In genomic region chr14:62673646-62674045, GRCm38 (mm10) we compare ENCODE assay signal across 31 mouse cellular contexts. TPM values are rescaled to one million over a fixed set of nuclear protein-coding genes. Genes with fewer than 3 reads are reported as not detected.
A peak's percentile ranks its signal among the peaks of the same experiment; 100 is the strongest.
DNase-seq lines count a peak whose midpoint lies in the region; ATAC-seq and TF ChIP-seq lines count a peak whose summit lies in the region.
"Had no signal": no experiment of that assay in that cellular context is flagged by ENCODE, and none has a peak within 500 bp of the region (broad histone marks: within the 10 kb centered on the region; RNA-seq: fewer than 3 reads in every experiment).

No protein-coding gene starts in this region.

- H3K4me3 ChIP-seq in gastrocnemius, adult 2 months = no peak overlapping the region
- H3K4me3 ChIP-seq in layer of hippocampus, adult 2 months = no peak overlapping the region
- H3K4me3 ChIP-seq in intestine, postnatal 0 days (ENCODE audit: low read depth, low read length) = no peak overlapping the region
- H3K4me3 ChIP-seq: embryonic facial prominence, embryonic 12.5 days; embryonic facial prominence, embryonic 15.5 days; heart, embryonic 10.5 days; heart, embryonic 13.5 days; hindbrain, embryonic 12.5 days; hindbrain, embryonic 15.5 days; intestine, embryonic 15.5 days had no signal

- H3K27ac ChIP-seq in gastrocnemius, adult 2 months = no peak overlapping the region
- no peak overlapping the region for H3K27ac ChIP-seq in layer of hippocampus, adult 2 months
- no peak overlapping the region for H3K27ac ChIP-seq in intestine, postnatal 0 days (ENCODE audit: low read depth, low read length)
- H3K27ac ChIP-seq: embryonic facial prominence, embryonic 12.5 days; embryonic facial prominence, embryonic 15.5 days; heart, embryonic 10.5 days; heart, embryonic 13.5 days; hindbrain, embryonic 12.5 days; hindbrain, embryonic 15.5 days; intestine, embryonic 15.5 days had no signal

- H3K36me3 ChIP-seq in intestine, postnatal 0 days (ENCODE audit: control insufficient read depth, insufficient read depth) = no peaks in the 10 kb centered on the region
- H3K36me3 ChIP-seq: embryonic facial prominence, embryonic 12.5 days; embryonic facial prominence, embryonic 15.5 days; heart, embryonic 10.5 days; heart, embryonic 13.5 days; hindbrain, embryonic 12.5 days; hindbrain, embryonic 15.5 days; intestine, embryonic 15.5 days had no signal

- TF ChIP-seq CTCF in gastrocnemius, adult 2 months (IDR thresholded peaks at IDR 0.05) = peak; percentile 13; the same call in 1 of the 2 replicates
- peak; percentile 23; the same call in 1 of the 2 replicates for TF ChIP-seq CTCF in layer of hippocampus, adult 2 months (conservative IDR thresholded peaks at IDR 0.05)
- peak; percentile 52 for TF ChIP-seq CTCF in Patski (IDR thresholded peaks at IDR 0.05)
- TF ChIP-seq CTCF in intestine, postnatal 0 days (IDR thresholded peaks at IDR 0.05; ENCODE audit: low read depth) = no peak

- CTCF ChIA-PET in Patski (lab: Charles Lee) = interaction anchor here (1.1 to 1.5 kb wide), 2 partner anchors 9 to 28 kb away, joined by 3 to 6 read pairs; no protein-coding TSS in a partner anchor

- no peak overlapping the region for H3K4me2 ChIP-seq in intestine, postnatal 0 days (replicated peaks; ENCODE audit: low read depth)
- H3K4me2 ChIP-seq: embryonic facial prominence, embryonic 12.5 days; embryonic facial prominence, embryonic 15.5 days; heart, embryonic 13.5 days; hindbrain, embryonic 12.5 days; hindbrain, embryonic 15.5 days; intestine, embryonic 15.5 days had no signal

- WGBS in intestine, postnatal 0 days = 86% methylated on average over 3 of the region's 3 CpGs

- no peak overlapping the region for H3K9ac ChIP-seq in intestine, postnatal 0 days (ENCODE audit: low read depth, low read length)
- H3K9ac ChIP-seq: embryonic facial prominence, embryonic 12.5 days; embryonic facial prominence, embryonic 15.5 days; forebrain, postnatal 0 days; heart, embryonic 13.5 days; hindbrain, embryonic 12.5 days; hindbrain, embryonic 15.5 days; intestine, embryonic 15.5 days had no signal

- no peak for ATAC-seq in Patski
- ATAC-seq in intestine, postnatal 0 days = no peak
- ATAC-seq: activated CD4-positive, CD25-positive, alpha-beta regulatory T cell, adult 4 months; forebrain, embryonic 14.5 days; forebrain, postnatal 0 days; intestine, embryonic 15.5 days had no signal

- no peaks in the 10 kb centered on the region for H3K27me3 ChIP-seq in Patski
- no peaks in the 10 kb centered on the region for H3K27me3 ChIP-seq in intestine, postnatal 0 days (replicated peaks; ENCODE audit: control insufficient read depth, insufficient read depth, low read length)
- H3K27me3 ChIP-seq: embryonic facial prominence, embryonic 12.5 days; embryonic facial prominence, embryonic 15.5 days; heart, embryonic 13.5 days; hindbrain, embryonic 12.5 days; hindbrain, embryonic 15.5 days; intestine, embryonic 15.5 days had no signal

- DNase-seq in gastrocnemius, adult 2 months = no peak
- DNase-seq in gastrocnemius, postnatal 10 days = no peak
- DNase-seq in layer of hippocampus, adult 2 months (ENCODE audit: low spot score in 2 of 2) = no peak
- DNase-seq in layer of hippocampus, postnatal 14 days (ENCODE audit: low spot score in 2 of 2) = no peak
- DNase-seq in MN1 (ENCODE audit: low spot score) (peak; percentile 12), Patski (ENCODE audit: low read depth, low spot score) (no peak)
- no peak for DNase-seq in thymus, postnatal 4 days
- DNase-seq: adrenal gland, postnatal 10 days; adrenal gland, postnatal 36 days; forebrain, postnatal 0 days; gastrocnemius, postnatal 36 days; heart, postnatal 14 days; kidney, adult 2 months had no signal

- in situ Hi-C loops in Patski (cut with MboI; ENCODE audit: low pct_unique_long_range_greater_than_20kb) = loop anchor here (10.0 kb wide), 1 partner anchor 179 kb away; no protein-coding TSS in a partner anchor

- no peaks in the 10 kb centered on the region for H3K4me1 ChIP-seq in intestine, postnatal 0 days (replicated peaks; ENCODE audit: control insufficient read depth, insufficient read depth, low read length)
- H3K4me1 ChIP-seq: embryonic facial prominence, embryonic 12.5 days; embryonic facial prominence, embryonic 15.5 days; heart, embryonic 10.5 days; heart, embryonic 13.5 days; hindbrain, embryonic 12.5 days; hindbrain, embryonic 15.5 days; intestine, embryonic 15.5 days had no signal

- intact Hi-C loops in gastrocnemius, adult 2 months (cut with DNase I) = no loop called here

- POLR2A ChIA-PET in Patski (lab: Charles Lee) = no interaction called here

- no peaks in the 10 kb centered on the region for H3K9me3 ChIP-seq in intestine, postnatal 0 days (ENCODE audit: control insufficient read depth)
- H3K9me3 ChIP-seq: embryonic facial prominence, embryonic 12.5 days; embryonic facial prominence, embryonic 15.5 days; heart, embryonic 10.5 days; heart, embryonic 13.5 days; hindbrain, embryonic 12.5 days; hindbrain, embryonic 15.5 days; intestine, embryonic 15.5 days had no signal

RNA-seq across cellular contexts. Expression of gene Serpine3, which starts 10.2 kb away (rescaled TPM):
- total RNA-seq in gastrocnemius, adult 2 months (2021) = not detected
- total RNA-seq in gastrocnemius, postnatal 10 days (2021) = not detected
- not detected for total RNA-seq in layer of hippocampus, adult 2 months (2021)
- not detected for total RNA-seq in layer of hippocampus, postnatal 14 days (2021)
- not detected for polyA plus RNA-seq in Patski (2021)
- polyA plus RNA-seq in intestine, postnatal 0 days (2015; fragmentation: Nextera tagmentation; extraction: Ambion mirVana) = not detected in 2 replicates
- total RNA-seq: adrenal gland, adult 18-20 months; adrenal gland, postnatal 10 days; adrenal gland, postnatal 36 days; common myeloid progenitor, adult 5-6 weeks; ES-E14; gastrocnemius, adult 8-10 months; gastrocnemius, postnatal 36 days; granulocyte monocyte progenitor cell, adult 5-6 weeks; heart, postnatal 14 days; hematopoietic stem cell, adult 5-6 weeks had no signal
- polyA plus RNA-seq: activated CD4-positive, CD25-positive, alpha-beta regulatory T cell, adult 4 months; embryonic facial prominence, embryonic 12.5 days; embryonic facial prominence, embryonic 15.5 days; forebrain, embryonic 11.5 days; forebrain, embryonic 14.5 days; heart, embryonic 13.5 days; heart, embryonic 16.5 days; hindbrain, embryonic 12.5 days; intestine, embryonic 15.5 days; kidney, adult 2 months had no signal
